Mouse (Mus musculus) neutrophil, adult 5-6 weeks (primary cell): ENCODE measurements around the gene Traf3ip3. TPM values are rescaled to one million over a fixed set of nuclear protein-coding genes. Genes with fewer than 3 reads are reported as not detected.

Experiments
- ATAC-seq: fragments of 151-379, 151-347 bp; 2 replicates; pipeline ENCODE4 v1.8.0; 2017; ENCODE audit warnings: mild to moderate bottlenecking, moderate TSS enrichment; ENCODE audit not compliant: insufficient number of reproducible peaks, poor library complexity, low FRiP score, severe bottlenecking; ENCODE audit errors: extremely low read depth
- total RNA-seq: library from RNA; stranded (forward); fragments of 200-1000 nt; gene quantifications from 2 replicates; pipeline ENCODE4 v1.2.3, GENCODE M21; 2017

Traf3ip3 gene
- total RNA-seq, 1 experiment from 2014 or later = 473 TPM

- no peak for ATAC-seq
Measured at GRCm38 (mm10) chr1:193138087-193138486, 63.4 kb downstream of the Traf3ip3 start.

- ATAC-seq = no peak
Measured at GRCm38 (mm10) chr1:193133726-193134125, 67.8 kb downstream of the Traf3ip3 start.

GRCm38 (mm10) chr1:193132385-193132784, 69.1 kb downstream of the Traf3ip3 start:
- no peak for ATAC-seq

- no peak for ATAC-seq
Measured at GRCm38 (mm10) chr1:193131311-193131948, 70.1 kb downstream of the Traf3ip3 start.

GRCm38 (mm10) chr1:193130839-193131238, 70.7 kb downstream of the Traf3ip3 start:
- no peak for ATAC-seq

- no peak for ATAC-seq
Measured at GRCm38 (mm10) chr1:193130456-193130825, 71.1 kb downstream of the Traf3ip3 start.

- ATAC-seq = peak; percentile 99
Measured at GRCm38 (mm10) chr1:193129786-193130455, 71.6 kb downstream of the Traf3ip3 start, which contains the start of gene Diexf. Gene Diexf (minus strand): TSS chr1:193130272.

GRCm38 (mm10) chr1:193129321-193129720, 72.2 kb downstream of the Traf3ip3 start:
- no peak for ATAC-seq

- no peak for ATAC-seq
Measured at GRCm38 (mm10) chr1:193128055-193128454, 73.4 kb downstream of the Traf3ip3 start.

GRCm38 (mm10) chr1:193125835-193126234, 75.7 kb downstream of the Traf3ip3 start:
- ATAC-seq = no peak

Other genes starting within 250 kb of the Traf3ip3 start
- gene Syt14, start 165.9 kb downstream of the Traf3ip3 start, total RNA-seq = under 0.01 and 0.23 TPM in 2 replicates
- 27.9 and 32.9 TPM in 2 replicates for gene Diexf, start 71.4 kb downstream of the Traf3ip3 start, total RNA-seq
- gene Irf6, start 48.6 kb downstream of the Traf3ip3 start, total RNA-seq = 1.1 and 1.7 TPM in 2 replicates
- gene A130010J15Rik, start 33.7 kb downstream of the Traf3ip3 start, total RNA-seq = 6.8 and 7.4 TPM in 2 replicates
- gene Lamb3, start 6.0 kb upstream of the Traf3ip3 start, total RNA-seq = 25.7 and 29.8 TPM in 2 replicates
- gene Hsd11b1, start 62.4 kb upstream of the Traf3ip3 start, total RNA-seq = 12.5 and 13.6 TPM in 2 replicates
- gene G0s2, start 71.5 kb upstream of the Traf3ip3 start, total RNA-seq = 169 and 190 TPM in 2 replicates
- gene Camk1g, start 168.6 kb upstream of the Traf3ip3 start, total RNA-seq = not detected in 2 replicates